8 mouse cellular contexts compared by ENCODE assay signal in genomic region chr1:22268581-22269359, GRCm38 (mm10).
A peak's percentile ranks its signal among the peaks of the same experiment; 100 is the strongest.
DNase-seq lines count a peak whose midpoint lies in the region; ATAC-seq lines count a peak whose summit lies in the region.

No protein-coding gene starts in this region.

- 45% methylated on average over 15 of the region's 15 CpGs for WGBS in midbrain, embryonic 10.5 days

- no peaks in the 10 kb centered on the region for H3K27me3 ChIP-seq in midbrain, embryonic 10.5 days (ENCODE audit: low read depth, poor library complexity, severe bottlenecking)

- no peak overlapping the region for H3K27ac ChIP-seq in midbrain, embryonic 10.5 days (replicated peaks)

- no peaks in the 10 kb centered on the region for H3K36me3 ChIP-seq in midbrain, embryonic 10.5 days

- peaks cover 11% of the 10 kb centered on the region for H3K4me1 ChIP-seq in midbrain, embryonic 10.5 days

- no peak overlapping the region for H3K4me3 ChIP-seq in midbrain, embryonic 10.5 days

- no peaks in the 10 kb centered on the region for H3K9me3 ChIP-seq in midbrain, embryonic 10.5 days (replicated peaks)

- peak; percentile 33 for DNase-seq in WW6 (ENCODE audit: low read depth, low spot score)
- peak; percentile 85 to 89 for DNase-seq in cerebellum, postnatal 25 days
- DNase-seq in gastrocnemius, adult 18-20 months (ENCODE audit: low spot score), result peak; percentile 62
- peak; percentile 77 for DNase-seq in hindlimb bud, embryonic 11.5 days (ENCODE audit: extremely low spot score, low read depth, low spot score)
- peak; percentile 84 to 91 for DNase-seq in left cerebral cortex, adult 18-20 months (ENCODE audit: low spot score in 2 of 2)
- peak; percentile 74 for DNase-seq in midbrain, embryonic 10.5 days (ENCODE audit: low spot score)
- peak; percentile 2 for DNase-seq in spleen, adult 12 weeks (ENCODE audit: low spot score)

- ATAC-seq in erythroid progenitor cell, adult 5-6 weeks (replicated peaks; ENCODE audit: low FRiP score, poor library complexity, severe bottlenecking), result no peak

Comparison
In these comparisons a context has a peak if more than half of its experiments do, and no peak if none do; other contexts are left out.
1. DNase-seq: peak in every context shown above with its lines; median percentile 88 in left cerebral cortex, adult 18-20 months; 87 in cerebellum, postnatal 25 days; 77 in hindlimb bud, embryonic 11.5 days; 74 in midbrain, embryonic 10.5 days; 62 in gastrocnemius, adult 18-20 months; 33 in WW6; 2 in spleen, adult 12 weeks.